Mouse (Mus musculus): ENCODE results near the gene Fbxo46. TPM values are rescaled to one million over a fixed set of nuclear protein-coding genes. Genes with fewer than 3 reads are reported as not detected.

Fbxo46 gene
- polyA plus RNA-seq, 1 experiment from 2014 or later, result 14.7 TPM

- H3K27ac ChIP-seq (replicated peaks), result no peak overlapping the region
- peaks cover 24% of the 10 kb centered on the region for H3K4me1 ChIP-seq
- no peaks in the 10 kb centered on the region for H3K9me3 ChIP-seq (replicated peaks)
- H3K4me2 ChIP-seq (replicated peaks), result peak overlapping the region; percentile 26
- 5% methylated on average over 30 of the region's 30 CpGs for WGBS
- H3K4me3 ChIP-seq (replicated peaks), result no peak overlapping the region
- no peak overlapping the region for H3K9ac ChIP-seq
- peaks cover 15% of the 10 kb centered on the region for H3K27me3 ChIP-seq
- peaks cover 30% of the 10 kb centered on the region for H3K36me3 ChIP-seq
- ATAC-seq (ENCODE audit: insufficient number of reproducible peaks, low FRiP score, low TSS enrichment, low read depth), result peak; percentile 59; the same call in 1 of the 2 replicates
Measured at GRCm38 (mm10) chr7:19157160-19157800, 37.6 kb downstream of the Fbxo46 start.

GRCm38 (mm10) chr7:19158601-19159000, 38.9 kb downstream of the Fbxo46 start:
- Histone ChIP-seq H3K9ac (no peak overlapping the region), H3K4me3 (replicated peaks) (no peak overlapping the region), H3K4me2 (replicated peaks) (no peak overlapping the region), H3K27ac (replicated peaks) (no peak overlapping the region), H3K36me3 (peaks cover 18% of the 10 kb centered on the region), H3K4me1 (peaks cover 25% of the 10 kb centered on the region), H3K27me3 (peaks cover 18% of the 10 kb centered on the region), H3K9me3 (replicated peaks) (no peaks in the 10 kb centered on the region)
- 61% methylated on average over 11 of the region's 11 CpGs for WGBS
- ATAC-seq (ENCODE audit: insufficient number of reproducible peaks, low FRiP score, low TSS enrichment, low read depth), result no peak

- Histone ChIP-seq H3K4me1 (peaks cover 33% of the 10 kb centered on the region), H3K9ac (0 out of 2 replicates have a peak overlapping the region, but pooled peaks have one; percentile 15), H3K9me3 (replicated peaks) (no peaks in the 10 kb centered on the region), H3K4me2 (replicated peaks) (peak overlapping the region; percentile 75), H3K4me3 (replicated peaks) (peak overlapping the region; percentile 41; the same call in 1 of the 2 replicates), H3K27ac (replicated peaks) (no peak overlapping the region), H3K36me3 (peaks cover 10% of the 10 kb centered on the region; the same call in 1 of the 2 replicates), H3K27me3 (peaks cover 22% of the 10 kb centered on the region)
- WGBS, result 12% methylated on average over 18 of the region's 18 CpGs
- ATAC-seq (ENCODE audit: insufficient number of reproducible peaks, low FRiP score, low TSS enrichment, low read depth), result no peak
Measured at GRCm38 (mm10) chr7:19159411-19159810, 39.8 kb downstream of the Fbxo46 start.

- Histone ChIP-seq H3K27ac (replicated peaks) (no peak overlapping the region), H3K9me3 (replicated peaks) (no peaks in the 10 kb centered on the region), H3K4me3 (replicated peaks) (peak overlapping the region; percentile 41), H3K4me1 (peaks cover 41% of the 10 kb centered on the region), H3K36me3 (peaks cover 6% of the 10 kb centered on the region; the same call in 1 of the 2 replicates), H3K4me2 (replicated peaks) (peak overlapping the region; percentile 75), H3K27me3 (peaks cover 29% of the 10 kb centered on the region), H3K9ac (0 out of 2 replicates have a peak overlapping the region, but pooled peaks have one; percentile 37)
- 3% methylated on average over 20 of the region's 20 CpGs for WGBS
- ATAC-seq (ENCODE audit: insufficient number of reproducible peaks, low FRiP score, low TSS enrichment, low read depth), result no peak
Measured at GRCm38 (mm10) chr7:19160115-19160514, 40.5 kb downstream of the Fbxo46 start.

- no peak for ATAC-seq (ENCODE audit: insufficient number of reproducible peaks, low FRiP score, low TSS enrichment, low read depth)
- no peak overlapping the region for H3K27ac ChIP-seq (replicated peaks)
- H3K4me1 ChIP-seq, result peaks cover 38% of the 10 kb centered on the region
- H3K9me3 ChIP-seq (replicated peaks), result no peaks in the 10 kb centered on the region
- 76% methylated on average over 7 of the region's 7 CpGs for WGBS
- H3K36me3 ChIP-seq, result no peaks in the 10 kb centered on the region
- no peak overlapping the region for H3K4me2 ChIP-seq (replicated peaks)
- no peak overlapping the region for H3K9ac ChIP-seq
- peaks cover 37% of the 10 kb centered on the region for H3K27me3 ChIP-seq
- H3K4me3 ChIP-seq (replicated peaks), result no peak overlapping the region
Measured at GRCm38 (mm10) chr7:19162928-19163327, 43.3 kb downstream of the Fbxo46 start.

GRCm38 (mm10) chr7:19163752-19164151, 44.1 kb downstream of the Fbxo46 start:
- Histone ChIP-seq H3K9me3 (replicated peaks) (no peaks in the 10 kb centered on the region), H3K27me3 (peaks cover 37% of the 10 kb centered on the region), H3K9ac (no peak overlapping the region), H3K36me3 (no peaks in the 10 kb centered on the region), H3K4me2 (replicated peaks) (peak overlapping the region; percentile 10), H3K4me1 (peaks cover 38% of the 10 kb centered on the region), H3K4me3 (replicated peaks) (no peak overlapping the region), H3K27ac (replicated peaks) (no peak overlapping the region)
- 0 out of 2 replicates have a peak, but pooled peaks have one; percentile 0 for ATAC-seq (ENCODE audit: insufficient number of reproducible peaks, low FRiP score, low TSS enrichment, low read depth)
- 28% methylated on average over 12 of the region's 12 CpGs for WGBS

- peaks cover 37% of the 10 kb centered on the region for H3K4me1 ChIP-seq
- WGBS, result 2% methylated on average over 6 of the region's 6 CpGs
- H3K9me3 ChIP-seq (replicated peaks), result no peaks in the 10 kb centered on the region
- H3K27ac ChIP-seq (replicated peaks), result no peak overlapping the region
- H3K9ac ChIP-seq, result no peak overlapping the region
- no peak overlapping the region for H3K4me3 ChIP-seq (replicated peaks)
- no peaks in the 10 kb centered on the region for H3K36me3 ChIP-seq
- peaks cover 37% of the 10 kb centered on the region for H3K27me3 ChIP-seq
- H3K4me2 ChIP-seq (replicated peaks), result peak overlapping the region; percentile 10
- peak; percentile 66 for ATAC-seq (ENCODE audit: insufficient number of reproducible peaks, low FRiP score, low TSS enrichment, low read depth)
Measured at GRCm38 (mm10) chr7:19164189-19164588, 44.5 kb downstream of the Fbxo46 start.

- H3K4me1 ChIP-seq, result peaks cover 34% of the 10 kb centered on the region
- no peaks in the 10 kb centered on the region for H3K9me3 ChIP-seq (replicated peaks)
- ATAC-seq (ENCODE audit: insufficient number of reproducible peaks, low FRiP score, low TSS enrichment, low read depth), result no peak
- no peak overlapping the region for H3K4me3 ChIP-seq (replicated peaks)
- WGBS, result 2% methylated on average over 13 of the region's 13 CpGs
- no peak overlapping the region for H3K27ac ChIP-seq (replicated peaks)
- no peak overlapping the region for H3K9ac ChIP-seq
- H3K4me2 ChIP-seq (replicated peaks), result peak overlapping the region; percentile 10; the same call in 1 of the 2 replicates
- no peaks in the 10 kb centered on the region for H3K36me3 ChIP-seq
- peaks cover 30% of the 10 kb centered on the region for H3K27me3 ChIP-seq
Measured at GRCm38 (mm10) chr7:19164978-19165377, 45.3 kb downstream of the Fbxo46 start.

- Histone ChIP-seq H3K4me1 (peaks cover 33% of the 10 kb centered on the region), H3K4me2 (replicated peaks) (peak within 1 kb of the TSS; percentile 19; the same call in 1 of the 2 replicates), H3K27me3 (peaks cover 22% of the 10 kb centered on the region), H3K9me3 (replicated peaks) (no peaks in the 10 kb centered on the region), H3K36me3 (no peaks in the 10 kb centered on the region), H3K9ac (no peak within 1 kb of the TSS), H3K4me3 (replicated peaks) (no peak within 1 kb of the TSS), H3K27ac (replicated peaks) (no peak within 1 kb of the TSS)
- WGBS, result 11% methylated on average over 14 of the region's 14 CpGs
- ATAC-seq (ENCODE audit: insufficient number of reproducible peaks, low FRiP score, low TSS enrichment, low read depth), result no peak
Measured at GRCm38 (mm10) chr7:19165656-19166423, 46.2 kb downstream of the Fbxo46 start, which contains the start of gene Gipr. Gene Gipr (minus strand): TSS chr7:19166127.

- Histone ChIP-seq H3K4me3 (replicated peaks) (no peak overlapping the region), H3K4me2 (replicated peaks) (no peak overlapping the region), H3K9me3 (replicated peaks) (no peaks in the 10 kb centered on the region), H3K4me1 (peaks cover 37% of the 10 kb centered on the region), H3K9ac (no peak overlapping the region), H3K36me3 (no peaks in the 10 kb centered on the region), H3K27ac (replicated peaks) (no peak overlapping the region), H3K27me3 (peaks cover 22% of the 10 kb centered on the region)
- WGBS, result 85% methylated on average over 3 of the region's 3 CpGs
- ATAC-seq (ENCODE audit: insufficient number of reproducible peaks, low FRiP score, low TSS enrichment, low read depth), result no peak
Measured at GRCm38 (mm10) chr7:19166990-19167389, 47.3 kb downstream of the Fbxo46 start.

- no peak overlapping the region for H3K9ac ChIP-seq
- no peak overlapping the region for H3K4me3 ChIP-seq (replicated peaks)
- no peak for ATAC-seq (ENCODE audit: insufficient number of reproducible peaks, low FRiP score, low TSS enrichment, low read depth)
- H3K4me1 ChIP-seq, result peaks cover 36% of the 10 kb centered on the region
- no peak overlapping the region for H3K4me2 ChIP-seq (replicated peaks)
- H3K27ac ChIP-seq (replicated peaks), result no peak overlapping the region; the same call in 1 of the 2 replicates
- H3K27me3 ChIP-seq, result peaks cover 15% of the 10 kb centered on the region
- 56% methylated on average over 10 of the region's 10 CpGs for WGBS
- H3K36me3 ChIP-seq, result no peaks in the 10 kb centered on the region
- no peaks in the 10 kb centered on the region for H3K9me3 ChIP-seq (replicated peaks)
Measured at GRCm38 (mm10) chr7:19169506-19169905, 49.8 kb downstream of the Fbxo46 start.
